Mouse (Mus musculus) G1E (cell line): ENCODE data around the gene Elavl4.

Experiments
- CTCF ChIP-seq: IDR thresholded peaks from 2 replicates; pipeline ENCODE4 v1.5.1; 2012; ENCODE audit warnings: low read depth, low read length, inconsistent platforms, mixed read lengths
- GATA1 ChIP-seq: IDR thresholded peaks from 2 replicates; pipeline ENCODE4 v1.6.1; 2012; ENCODE audit warnings: borderline replicate concordance, low read length, inconsistent platforms, mixed read lengths
- GATA2 ChIP-seq: IDR thresholded peaks from 2 replicates; pipeline ENCODE4 v1.6.1; 2012; ENCODE audit warnings: low read depth, low read length, inconsistent platforms, borderline replicate concordance
- POLR2AphosphoS5 ChIP-seq: IDR thresholded peaks from 2 replicates; pipeline ENCODE4 v1.6.1; 2012; ENCODE audit warnings: low read depth, low read length, inconsistent platforms; ENCODE audit not compliant: insufficient replicate concordance
- TAL1 ChIP-seq: conservative IDR thresholded peaks from 2 replicates; pipeline ENCODE4 v1.6.1; 2012; ENCODE audit warnings: low read depth, low read length, inconsistent platforms, mixed read lengths

- TF ChIP-seq CTCF (no peak), POLR2AphosphoS5 (no peak), GATA2 (no peak), GATA1 (no peak), TAL1 (no peak)
Observed at GRCm38 (mm10) chr4:110198600-110198999, 153.1 kb downstream of the Elavl4 start.
